Mouse (Mus musculus) forebrain, embryonic 10.5 days (tissue): ENCODE results near the gene Chrm5. TPM values are rescaled to one million over a fixed set of nuclear protein-coding genes. Genes with fewer than 3 reads are reported as not detected.

ENCODE experiments used
- DNase-seq: peaks from one replicate; pipeline ENCODE4 v3.0.0-alpha.2; 2017; ENCODE audit warnings: low spot score; ENCODE audit errors: extremely low spot score
- H3K27ac ChIP-seq: fragments of 300-500 bp; sonication (generic); 2 replicates; pipeline ENCODE4 v1.5.1; 2016; ENCODE audit warnings: mild to moderate bottlenecking
- H3K27me3 ChIP-seq: fragments of 300-500 bp; sonication (generic); 2 replicates; pipeline ENCODE4 v1.6.1; 2016; ENCODE audit warnings: mild to moderate bottlenecking; ENCODE audit not compliant: poor library complexity, severe bottlenecking
- H3K36me3 ChIP-seq: fragments of 300-500 bp; sonication (generic); replicated peaks from 2 replicates; pipeline ENCODE4 v1.6.1; 2016; ENCODE audit warnings: mild to moderate bottlenecking, moderate library complexity
- H3K4me1 ChIP-seq: fragments of 300-500 bp; sonication (generic); 2 replicates; pipeline ENCODE4 v1.6.1; 2016
- H3K4me3 ChIP-seq: fragments of 300-500 bp; sonication (generic); 2 replicates; pipeline ENCODE4 v1.5.1; 2016; ENCODE audit warnings: mild to moderate bottlenecking, moderate library complexity
- H3K9me3 ChIP-seq: fragments of 300-500 bp; sonication (generic); 2 replicates; pipeline ENCODE4 v1.6.1; 2016; ENCODE audit warnings: mild to moderate bottlenecking, moderate library complexity
- WGBS: fragments of 180-500 bp; shearing (Covaris S2); methylation state at CpG from one replicate; pipeline ENCODE4 v1.1.7; 2016; 5-methylcytosine and 5-hydroxymethylcytosine counted together
- polyA plus RNA-seq: library from polyadenylated mRNA; unstranded; fragments of >200 nt; fragmentation: Nextera tagmentation; extraction: Ambion mirVana; gene quantifications from 2 replicates; pipeline ENCODE4 v1.2.1, GENCODE M21; 2016

Chrm5 gene
- polyA plus RNA-seq, 1 experiment from 2014 or later: 0.09 TPM

GRCm38 (mm10) chr2:112433359-112433758 is 47.2 kb downstream of the Chrm5 start:
- H3K9me3 ChIP-seq: no peaks in the 10 kb centered on the region
- 82% methylated on average over 2 of the region's 2 CpGs for WGBS

GRCm38 (mm10) chr2:112432523-112432922 is 48.0 kb downstream of the Chrm5 start:
- H3K4me3 ChIP-seq: no peak overlapping the region
- no peaks in the 10 kb centered on the region for H3K4me1 ChIP-seq
- H3K9me3 ChIP-seq: no peaks in the 10 kb centered on the region
- no peaks in the 10 kb centered on the region for H3K27me3 ChIP-seq
- H3K36me3 ChIP-seq: no peaks in the 10 kb centered on the region
- DNase-seq: no peak
- no peak overlapping the region for H3K27ac ChIP-seq
- 91% methylated on average over 2 of the region's 2 CpGs for WGBS

More at GRCm38 (mm10) chr2:112433359-112433758, 47.2 kb downstream of the Chrm5 start:
- Histone ChIP-seq H3K4me3 (no peak overlapping the region), H3K4me1 (no peaks in the 10 kb centered on the region), H3K27me3 (no peaks in the 10 kb centered on the region), H3K36me3 (no peaks in the 10 kb centered on the region), H3K27ac (no peak overlapping the region)
- DNase-seq: no peak

- H3K4me3 ChIP-seq: no peak overlapping the region
- 81% methylated on average over 5 of the region's 5 CpGs for WGBS
- no peaks in the 10 kb centered on the region for H3K4me1 ChIP-seq
- H3K36me3 ChIP-seq: no peaks in the 10 kb centered on the region
- no peaks in the 10 kb centered on the region for H3K27me3 ChIP-seq
- no peak for DNase-seq
- no peak overlapping the region for H3K27ac ChIP-seq
- no peaks in the 10 kb centered on the region for H3K9me3 ChIP-seq
Observed at GRCm38 (mm10) chr2:112430403-112430802, 50.2 kb downstream of the Chrm5 start.

- Histone ChIP-seq H3K36me3 (no peaks in the 10 kb centered on the region), H3K27me3 (no peaks in the 10 kb centered on the region), H3K9me3 (no peaks in the 10 kb centered on the region), H3K4me1 (no peaks in the 10 kb centered on the region), H3K4me3 (no peak overlapping the region), H3K27ac (no peak overlapping the region)
- 92% methylated on average over 4 of the region's 4 CpGs for WGBS
- no peak for DNase-seq
Observed at GRCm38 (mm10) chr2:112429665-112430064, 50.9 kb downstream of the Chrm5 start.

Other genes with a start within 250 kb of the Chrm5 start
- 10.8 and 14.4 TPM in 2 replicates for gene Lpcat4, start 241.3 kb downstream of the Chrm5 start, polyA plus RNA-seq
- 0.06 and 0.10 TPM in 2 replicates for gene Nutm1, start 221.5 kb downstream of the Chrm5 start, polyA plus RNA-seq
- gene Nop10, start 218.8 kb downstream of the Chrm5 start, polyA plus RNA-seq: 224 TPM in 2 replicates
- gene Slc12a6, start 214.9 kb downstream of the Chrm5 start, polyA plus RNA-seq: 8.0 and 10.1 TPM in 2 replicates
- gene Gm21985, start 214.5 kb downstream of the Chrm5 start, polyA plus RNA-seq: not detected in 2 replicates
- 113 TPM in 2 replicates for gene Emc4, start 112.7 kb downstream of the Chrm5 start, polyA plus RNA-seq
- gene Katnbl1, start 101.6 kb downstream of the Chrm5 start, polyA plus RNA-seq: 43.0 and 44.7 TPM in 2 replicates
- gene Emc7, start 25.8 kb downstream of the Chrm5 start, polyA plus RNA-seq: 10.7 and 11.7 TPM in 2 replicates
- gene Aven, start 12.2 kb upstream of the Chrm5 start, polyA plus RNA-seq: 6.2 and 6.7 TPM in 2 replicates